Mouse (Mus musculus) gastrocnemius, postnatal 4 days (tissue): ENCODE data around the gene Hist1h3i. TPM values are rescaled to one million over a fixed set of nuclear protein-coding genes. Genes with fewer than 3 reads are reported as not detected.
A peak's percentile ranks its signal among the peaks of the same experiment; 100 is the strongest.

Source experiments
- DNase-seq, 2 experiments: peaks; one replicate each; pipeline ENCODE4 v3.0.0; 2021 to 2022; ENCODE audit warnings: low spot score in 2 of 2, mixed read lengths in 2 of 2
- microRNA-seq: library from miRNA; unstranded; fragments of <30 nt; microRNA quantifications from one replicate; pipeline ENCODE4 v1.2.0, GENCODE M21; 2021
- total RNA-seq, 2 experiments: library from RNA; stranded (reverse); gene quantifications; 2 replicates each; pipeline ENCODE4 v1.2.3; 2021

Gene Hist1h3i
- total RNA-seq, 2 experiments from 2014 or later = 398 to 496 TPM

GRCm38 (mm10) chr13:21734906-21735767, 48.0 kb downstream of the Hist1h3i start, which contains the start of gene Hist1h4j:
Gene Hist1h4j, plus strand, starts transcription at chr13:21735064.
- DNase-seq = peak; percentile 31 to 71

GRCm38 (mm10) chr13:21734010-21734905, 48.9 kb downstream of the Hist1h3i start:
- peak; percentile 59 to 77 for DNase-seq

GRCm38 (mm10) chr13:21733466-21733865, 49.7 kb downstream of the Hist1h3i start:
- no peak for DNase-seq

Small RNAs within 50 kb of the gene (microRNA-seq; reads per million reads assigned to microRNA genes)
- gene Gm19658 (not detected), gene Gm44346 (not detected), gene Gm44454 (not detected), gene Gm44466 (not detected)

Other genes with a start within 250 kb of the Hist1h3i start
- gene Olfr1366, start 240.6 kb downstream of the Hist1h3i start, total RNA-seq = not detected
- not detected for gene Olfr1535, start 223.5 kb downstream of the Hist1h3i start, total RNA-seq
- not detected for gene Olfr1364, start 201.6 kb downstream of the Hist1h3i start, total RNA-seq
- not detected for gene Olfr1362, start 169.3 kb downstream of the Hist1h3i start, total RNA-seq
- gene Olfr11, start 140.9 kb downstream of the Hist1h3i start, total RNA-seq = not detected
- gene Olfr1361, start 120.0 kb downstream of the Hist1h3i start, total RNA-seq = not detected
- gene Olfr1360, start 106.0 kb downstream of the Hist1h3i start, total RNA-seq = not detected
- gene Olfr1359, start 85.3 kb downstream of the Hist1h3i start, total RNA-seq = not detected
- 100 to 1,000 TPM; 362 to 482 TPM for gene Hist1h2bl, start 67.2 kb downstream of the Hist1h3i start, total RNA-seq
- 100 to 1,000 TPM; 297 to 368 TPM for gene Hist1h2ai, start 66.9 kb downstream of the Hist1h3i start, total RNA-seq
- gene Hist1h3h, start 65.7 kb downstream of the Hist1h3i start, total RNA-seq = 100 to 1,000 TPM; 508 to 651 TPM
- gene Hist1h2bm, start 61.3 kb downstream of the Hist1h3i start, total RNA-seq = 100 to 1,000 TPM; 101 to 150 TPM
- 10 to 100 TPM; 70.8 to 87.9 TPM for gene Hist1h4j, start 48.3 kb downstream of the Hist1h3i start, total RNA-seq
- 1,000 to 10,000 TPM in 1 of 2 experiments, 100 to 1,000 TPM in 1; 854 to 1,164 TPM for gene Hist1h4k, start 32.9 kb downstream of the Hist1h3i start, total RNA-seq
- 100 to 1,000 TPM; 131 to 185 TPM for gene Hist1h2ak, start 29.5 kb downstream of the Hist1h3i start, total RNA-seq
- 100 to 1,000 TPM; 211 to 286 TPM for gene Hist1h2bn, start 29.2 kb downstream of the Hist1h3i start, total RNA-seq
- 100 to 1,000 TPM; 246 to 294 TPM for gene Hist1h1b, start 2.7 kb downstream of the Hist1h3i start, total RNA-seq
- gene Hist1h2an, start 3.8 kb upstream of the Hist1h3i start, total RNA-seq = 100 to 1,000 TPM in 1 of 2 experiments, 10 to 100 TPM in 1; 82.7 to 102 TPM
- 100 to 1,000 TPM; 143 to 201 TPM for gene Hist1h2bp, start 4.1 kb upstream of the Hist1h3i start, total RNA-seq
- gene Hist1h2bq, start 26.8 kb upstream of the Hist1h3i start, total RNA-seq = 100 to 1,000 TPM; 278 to 369 TPM
- gene Hist1h2ao, start 27.1 kb upstream of the Hist1h3i start, total RNA-seq = 100 to 1,000 TPM; 431 to 590 TPM
- gene Hist1h4m, start 28.4 kb upstream of the Hist1h3i start, total RNA-seq = 100 to 1,000 TPM; 582 to 750 TPM
- gene Hist1h4n, start 48.8 kb upstream of the Hist1h3i start, total RNA-seq = 100 to 1,000 TPM in 1 of 2 experiments, 10 to 100 TPM in 1; 93.9 to 147 TPM
- gene Hist1h2ap, start 50.1 kb upstream of the Hist1h3i start, total RNA-seq = 100 to 1,000 TPM; 215 to 300 TPM
- 100 to 1,000 TPM; 275 to 365 TPM for gene Hist1h2br, start 50.4 kb upstream of the Hist1h3i start, total RNA-seq
- 1 to 10 TPM; 1.4 to 2.6 TPM for gene Zfp184, start 161.7 kb upstream of the Hist1h3i start, total RNA-seq
- gene Pom121l2, start 197.8 kb upstream of the Hist1h3i start, total RNA-seq = not detected
- under 1 TPM; 0.20 to 0.21 TPM for gene Prss16, start 226.4 kb upstream of the Hist1h3i start, total RNA-seq